Mouse (Mus musculus) lung, postnatal 0 days (tissue): ENCODE data around the gene Cuedc2.

Source experiments
- CTCF ChIP-seq: IDR thresholded peaks from 2 replicates; pipeline ENCODE4 v1.5.1; 2016; ENCODE audit warnings: antibody characterized with exemption, mild to moderate bottlenecking
- EP300 ChIP-seq: IDR thresholded peaks from 2 replicates; pipeline ENCODE4 v1.6.1; 2016; ENCODE audit warnings: antibody characterized with exemption, mild to moderate bottlenecking, control low read depth

DNA sequence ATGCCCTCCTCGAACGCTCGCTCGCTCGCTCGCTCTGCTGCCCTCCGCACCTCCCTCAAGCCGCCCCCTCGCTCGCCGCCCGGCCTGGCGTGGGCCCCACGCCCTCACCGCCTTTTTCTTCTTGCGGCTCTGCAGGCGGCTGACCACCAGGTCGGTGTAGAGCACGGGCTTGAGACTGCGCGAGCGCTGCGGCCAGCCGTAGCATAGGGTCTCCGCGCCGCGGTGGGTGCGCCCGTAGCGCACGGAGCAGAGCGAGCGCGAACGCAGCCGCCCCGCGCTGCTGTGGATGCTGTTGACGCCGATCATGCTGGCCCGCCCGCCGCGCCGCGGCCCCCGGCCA is 21.0 kb downstream of the Cuedc2 start:
- TF ChIP-seq CTCF (no peak), EP300 (no peak)
